In the genomic region with DNA sequence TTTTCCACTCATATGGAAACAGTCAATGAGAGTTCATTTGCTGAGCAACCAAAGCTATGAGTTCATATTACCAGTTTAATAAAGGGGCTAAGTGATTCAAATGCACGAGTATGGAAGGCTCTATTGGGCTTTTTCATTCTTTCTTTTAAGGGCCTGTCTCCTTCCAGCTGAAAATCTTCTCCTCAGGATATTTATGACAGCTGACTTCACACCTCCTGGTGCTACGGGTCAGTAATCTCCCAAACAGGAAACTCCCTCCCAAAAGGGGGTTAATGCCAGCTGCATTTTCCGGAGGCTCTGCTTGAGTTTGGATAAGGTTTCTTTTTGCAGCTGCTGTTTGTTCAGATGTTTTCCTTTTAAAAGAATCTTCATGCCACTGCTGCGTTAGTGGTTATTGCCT, we compare ENCODE assay signal across 15 mouse cellular contexts.
DNase-seq lines count a peak whose midpoint lies in the region; ATAC-seq and TF ChIP-seq lines count a peak whose summit lies in the region.
"Had no signal": no experiment of that assay in that cellular context is flagged by ENCODE, and none has a peak within 500 bp of the region (broad histone marks: within the 10 kb centered on the region; RNA-seq: fewer than 3 reads in every experiment).

No protein-coding gene starts in this region.

- DNase-seq in gastrocnemius, postnatal 10 days, result peak; percentile 3
- no peak for DNase-seq in gastrocnemius, postnatal 25 days
- DNase-seq in midbrain, embryonic 11.5 days (ENCODE audit: low spot score, missing footprints), result peak; percentile 75
- DNase-seq in midbrain, embryonic 10.5 days (ENCODE audit: low spot score), result no peak
- DNase-seq in limb, embryonic 14.5 days (ENCODE audit: low spot score), result peak; percentile 42
- no peak for DNase-seq in midbrain, postnatal 0 days (ENCODE audit: low spot score)
- no peak for DNase-seq in ovary, postnatal 10 days (ENCODE audit: low spot score)
- no peak for DNase-seq in thymus, postnatal 0 days (ENCODE audit: low spot score)
- DNase-seq: adrenal gland, postnatal 14 days; gastrocnemius, adult 2 months; liver, postnatal 0 days; spleen, adult 18-20 months had no signal

- no peak for TF ChIP-seq POLR2A in limb, embryonic 14.5 days (IDR thresholded peaks at IDR 0.05; ENCODE audit: borderline replicate concordance, extremely low read depth, insufficient read depth, insufficient read length)

- WGBS in midbrain, embryonic 11.5 days, result 54% methylated on average over 4 of the region's 4 CpGs
- WGBS in midbrain, embryonic 10.5 days, result 55% methylated on average over 4 of the region's 4 CpGs
- WGBS in limb, embryonic 14.5 days, result 29% methylated on average over 4 of the region's 4 CpGs
- WGBS in midbrain, postnatal 0 days, result 42% methylated on average over 4 of the region's 4 CpGs

- no peak overlapping the region for H3K4me2 ChIP-seq in midbrain, embryonic 11.5 days
- H3K4me2 ChIP-seq in limb, embryonic 14.5 days (replicated peaks; ENCODE audit: low read depth, low read length, severe bottlenecking), result no peak overlapping the region
- no peak overlapping the region for H3K4me2 ChIP-seq in midbrain, postnatal 0 days (ENCODE audit: low read depth, low read length, poor library complexity, severe bottlenecking)
- H3K4me2 ChIP-seq: hindbrain, embryonic 15.5 days had no signal

- H3K9ac ChIP-seq in midbrain, embryonic 11.5 days (ENCODE audit: low read length), result no peak overlapping the region
- no peak overlapping the region for H3K9ac ChIP-seq in limb, embryonic 14.5 days (ENCODE audit: low read depth, low read length, severe bottlenecking)
- H3K9ac ChIP-seq in midbrain, postnatal 0 days (replicated peaks; ENCODE audit: low read length, poor library complexity, severe bottlenecking), result no peak overlapping the region
- H3K9ac ChIP-seq: hindbrain, embryonic 15.5 days; liver, postnatal 0 days had no signal

- H3K36me3 ChIP-seq in midbrain, embryonic 11.5 days (ENCODE audit: control insufficient read depth, insufficient read depth, low read length), result no peaks in the 10 kb centered on the region
- no peaks in the 10 kb centered on the region for H3K36me3 ChIP-seq in midbrain, embryonic 10.5 days
- no peaks in the 10 kb centered on the region for H3K36me3 ChIP-seq in limb, embryonic 14.5 days (ENCODE audit: control insufficient read depth, insufficient read depth, low read length)
- H3K36me3 ChIP-seq in midbrain, postnatal 0 days (ENCODE audit: insufficient read depth, low read length), result no peaks in the 10 kb centered on the region
- H3K36me3 ChIP-seq: hindbrain, embryonic 15.5 days had no signal

- no peak for TF ChIP-seq CTCF in midbrain, postnatal 0 days (IDR thresholded peaks at IDR 0.05)

- H3K4me1 ChIP-seq in midbrain, embryonic 11.5 days (ENCODE audit: control insufficient read depth, insufficient read depth, low read length), result no peaks in the 10 kb centered on the region
- H3K4me1 ChIP-seq in midbrain, embryonic 10.5 days, result no peaks in the 10 kb centered on the region
- peaks cover 3% of the 10 kb centered on the region; the same call in 1 of the 2 replicates for H3K4me1 ChIP-seq in limb, embryonic 14.5 days (ENCODE audit: control insufficient read depth, insufficient read depth, low read length)
- H3K4me1 ChIP-seq in midbrain, postnatal 0 days (ENCODE audit: insufficient read depth, low read length), result no peaks in the 10 kb centered on the region
- H3K4me1 ChIP-seq: hindbrain, embryonic 15.5 days had no signal

- H3K4me3 ChIP-seq in midbrain, embryonic 11.5 days (ENCODE audit: low read depth, low read length), result no peak overlapping the region
- H3K4me3 ChIP-seq in midbrain, embryonic 10.5 days, result no peak overlapping the region
- H3K4me3 ChIP-seq in limb, embryonic 14.5 days (replicated peaks; ENCODE audit: low read length), result no peak overlapping the region
- H3K4me3 ChIP-seq in midbrain, postnatal 0 days (ENCODE audit: low read depth, low read length), result no peak overlapping the region
- H3K4me3 ChIP-seq: gastrocnemius, adult 2 months; hindbrain, embryonic 15.5 days; layer of hippocampus, adult 2 months had no signal

- H3K9me3 ChIP-seq in midbrain, embryonic 11.5 days (ENCODE audit: control insufficient read depth, low read length), result no peaks in the 10 kb centered on the region
- H3K9me3 ChIP-seq in midbrain, embryonic 10.5 days (replicated peaks), result no peaks in the 10 kb centered on the region
- no peaks in the 10 kb centered on the region for H3K9me3 ChIP-seq in limb, embryonic 14.5 days (ENCODE audit: control insufficient read depth, low read length)
- H3K9me3 ChIP-seq in midbrain, postnatal 0 days (ENCODE audit: low read length), result no peaks in the 10 kb centered on the region
- H3K9me3 ChIP-seq: hindbrain, embryonic 15.5 days had no signal

- ATAC-seq in midbrain, embryonic 11.5 days (ENCODE audit: low FRiP score), result no peak
- ATAC-seq in limb, embryonic 14.5 days (ENCODE audit: low FRiP score, low read depth), result peak; percentile 62; the same call in 1 of the 2 replicates
- ATAC-seq in midbrain, postnatal 0 days (ENCODE audit: low FRiP score), result no peak
- ATAC-seq: liver, postnatal 0 days; midbrain, embryonic 16.5 days had no signal

- H3K27ac ChIP-seq in midbrain, embryonic 11.5 days (ENCODE audit: low read depth, low read length), result no peak overlapping the region
- H3K27ac ChIP-seq in midbrain, embryonic 10.5 days (replicated peaks), result no peak overlapping the region
- no peak overlapping the region for H3K27ac ChIP-seq in limb, embryonic 14.5 days (replicated peaks; ENCODE audit: low read depth, low read length)
- H3K27ac ChIP-seq in midbrain, postnatal 0 days (ENCODE audit: low read depth, low read length), result no peak overlapping the region
- H3K27ac ChIP-seq: gastrocnemius, adult 2 months; hindbrain, embryonic 15.5 days; layer of hippocampus, adult 2 months had no signal

- H3K27me3 ChIP-seq in midbrain, embryonic 11.5 days (ENCODE audit: control insufficient read depth, insufficient read depth, low read length), result no peaks in the 10 kb centered on the region
- H3K27me3 ChIP-seq in midbrain, embryonic 10.5 days (ENCODE audit: low read depth, poor library complexity, severe bottlenecking), result no peaks in the 10 kb centered on the region
- H3K27me3 ChIP-seq in limb, embryonic 14.5 days (ENCODE audit: control insufficient read depth, insufficient read depth, low read length), result no peaks in the 10 kb centered on the region
- H3K27me3 ChIP-seq in midbrain, postnatal 0 days (ENCODE audit: insufficient read depth, low read length), result no peaks in the 10 kb centered on the region
- H3K27me3 ChIP-seq: hindbrain, embryonic 15.5 days had no signal

Comparison
In these comparisons a context has a peak if more than half of its experiments do, and no peak if none do; other contexts are left out.
1. DNase-seq: peak in gastrocnemius, postnatal 10 days (single experiment), midbrain, embryonic 11.5 days (single experiment) and limb, embryonic 14.5 days (single experiment); none in gastrocnemius, postnatal 25 days (single experiment), midbrain, embryonic 10.5 days (single experiment), midbrain, postnatal 0 days (single experiment), ovary, postnatal 10 days (single experiment) and thymus, postnatal 0 days (single experiment).